Mouse (Mus musculus) neural tube, embryonic 14.5 days (tissue): ENCODE measurements at regions not wholly inside any gene's neighbourhood (a gene's known extent, or its start where the extent isn't known, plus 50 kb on each side); places are given as distances from the start of the nearest gene placed in this dataset.

Experiments
- ATAC-seq: fragments of 200-750 bp; cut with Nextera tagmentation; 2 replicates; pipeline ENCODE4 v1.8.0; 2017; ENCODE audit warnings: low read depth, mild to moderate bottlenecking, moderate TSS enrichment, moderate library complexity
- H3K27ac ChIP-seq: fragments of 300-500 bp; sonication (generic); 2 replicates; pipeline ENCODE4 v1.5.1; 2014; ENCODE audit warnings: low read depth, mild to moderate bottlenecking, control low read depth, low read length, moderate library complexity, mixed read lengths
- H3K27me3 ChIP-seq: fragments of 300-500 bp; sonication (generic); 2 replicates; pipeline ENCODE4 v1.6.1; 2014; ENCODE audit warnings: low read length; ENCODE audit not compliant: control insufficient read depth, insufficient read depth
- H3K36me3 ChIP-seq: fragments of 300-500 bp; sonication (generic); 2 replicates; pipeline ENCODE4 v1.6.1; 2014; ENCODE audit warnings: low read length, mixed read lengths; ENCODE audit not compliant: control insufficient read depth, insufficient read depth
- H3K4me1 ChIP-seq: fragments of 300-500 bp; sonication (generic); 2 replicates; pipeline ENCODE4 v1.6.1; 2014; ENCODE audit warnings: low read length; ENCODE audit not compliant: control insufficient read depth, insufficient read depth
- H3K4me2 ChIP-seq: fragments of 300-500 bp; sonication (generic); 2 replicates; pipeline ENCODE4 v1.6.1; 2014; ENCODE audit warnings: mild to moderate bottlenecking, low read depth, low read length, control low read depth
- H3K4me3 ChIP-seq: fragments of 300-500 bp; sonication (generic); 2 replicates; pipeline ENCODE4 v1.5.1; 2014; ENCODE audit warnings: low read depth, low read length, control low read depth, mixed read lengths
- H3K9ac ChIP-seq: fragments of 300-500 bp; sonication (generic); replicated peaks from 2 replicates; pipeline ENCODE4 v1.6.1; 2014; ENCODE audit warnings: low read depth, mild to moderate bottlenecking, control low read depth, low read length, mixed read lengths
- H3K9me3 ChIP-seq: fragments of 300-500 bp; sonication (generic); 2 replicates; pipeline ENCODE4 v1.6.1; 2016; ENCODE audit warnings: low read length; ENCODE audit not compliant: control insufficient read depth
- WGBS: fragments of 180-500 bp; shearing (Covaris S2); extraction: QIAGEN DNeasy Blood & Tissue Kit; methylation state at CpG from one replicate; pipeline ENCODE4 v1.1.7; 2014; 5-methylcytosine and 5-hydroxymethylcytosine counted together

DNA sequence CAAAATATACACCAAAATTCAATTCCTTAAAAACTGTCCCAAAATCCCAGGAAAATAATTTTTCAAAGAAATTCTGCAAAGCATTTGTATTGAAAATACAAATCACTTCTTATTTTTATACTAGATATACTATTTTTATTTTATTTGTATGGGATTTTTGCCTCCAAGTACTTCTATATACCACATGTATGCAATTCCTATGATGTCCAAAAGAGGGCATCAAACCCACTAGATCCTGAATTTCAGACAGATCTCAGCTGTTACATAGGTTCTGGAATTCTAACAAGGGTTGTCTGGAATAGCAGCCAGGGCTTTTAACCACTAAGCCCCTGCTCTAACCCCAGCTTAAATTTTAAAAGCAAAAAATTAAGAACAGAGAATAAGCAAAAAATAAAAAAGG is 185.2 kb upstream of the Dgkb start:
- Histone ChIP-seq H3K9me3 (no peaks in the 10 kb centered on the region), H3K4me3 (no peak overlapping the region), H3K27ac (no peak overlapping the region), H3K4me2 (no peak overlapping the region), H3K36me3 (no peaks in the 10 kb centered on the region), H3K27me3 (no peaks in the 10 kb centered on the region), H3K4me1 (no peaks in the 10 kb centered on the region), H3K9ac (no peak overlapping the region)
- ATAC-seq = no peak

DNA sequence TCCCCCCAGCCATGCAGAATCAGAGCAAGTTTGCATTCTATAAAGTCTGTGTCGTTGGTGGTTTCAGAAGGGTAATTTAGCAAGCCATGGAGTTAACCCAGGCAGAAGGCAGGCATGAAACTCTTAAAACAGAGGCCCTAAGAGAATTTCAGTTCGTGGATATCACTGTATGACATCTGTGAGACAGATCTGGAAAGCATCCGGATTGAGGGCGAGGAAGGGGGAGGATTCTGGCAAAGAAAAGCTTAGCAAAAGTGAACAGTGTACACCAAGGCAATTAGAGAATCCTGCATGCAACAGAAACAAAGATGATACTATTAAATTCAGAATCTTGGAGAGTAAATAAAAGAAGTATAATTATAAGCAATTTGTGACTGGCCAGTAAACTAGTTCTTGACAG is 184.2 kb upstream of the Dgkb start:
- H3K9me3 ChIP-seq = no peaks in the 10 kb centered on the region
- H3K36me3 ChIP-seq = no peaks in the 10 kb centered on the region
- no peak overlapping the region for H3K9ac ChIP-seq
- no peak overlapping the region for H3K4me3 ChIP-seq
- no peaks in the 10 kb centered on the region for H3K27me3 ChIP-seq
- no peak overlapping the region for H3K27ac ChIP-seq
- no peaks in the 10 kb centered on the region for H3K4me1 ChIP-seq
- no peak overlapping the region for H3K4me2 ChIP-seq
- 74% methylated on average over 4 of the region's 4 CpGs for WGBS
- ATAC-seq = no peak

DNA sequence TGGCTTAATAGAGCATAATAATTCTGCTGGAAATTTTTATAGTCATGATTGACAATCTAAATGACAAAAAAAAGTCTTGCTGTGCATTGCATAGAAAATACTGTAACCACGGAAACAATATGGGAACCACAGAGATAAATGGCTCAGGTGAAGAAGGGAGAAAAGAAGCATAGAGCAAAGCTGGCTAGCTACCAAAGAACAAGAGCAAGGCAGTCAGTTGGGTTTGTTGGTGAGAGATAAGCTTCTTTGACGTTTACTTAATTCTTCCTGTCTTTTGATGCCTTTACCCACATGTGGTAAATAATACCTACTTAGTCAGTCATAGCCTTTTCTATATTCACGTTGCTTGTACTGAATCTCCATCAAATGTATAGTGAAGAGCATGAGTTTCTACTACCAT is 171.3 kb upstream of the Dgkb start:
- no peaks in the 10 kb centered on the region for H3K9me3 ChIP-seq
- 76% methylated on average over 3 of the region's 3 CpGs for WGBS
- no peak for ATAC-seq

DNA sequence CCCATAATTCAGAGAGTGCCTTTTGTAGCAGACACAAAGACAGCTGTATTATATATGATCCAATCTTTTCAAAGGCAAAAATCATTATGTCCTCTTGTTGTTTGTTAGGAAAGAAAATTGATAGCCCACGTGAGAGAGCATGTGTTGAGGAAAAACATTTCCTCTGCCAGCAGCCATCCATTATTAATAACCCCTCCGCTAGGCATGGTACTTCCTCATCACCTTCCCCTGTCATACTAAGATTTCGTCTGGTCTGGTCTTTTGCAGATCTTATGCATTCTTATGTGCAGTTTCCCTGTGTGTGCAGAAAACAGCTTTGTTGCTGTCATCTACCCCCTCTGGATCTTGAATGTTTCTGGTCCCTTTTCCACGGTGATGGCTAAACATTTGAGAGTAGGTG is 164.2 kb upstream of the Dgkb start:
- no peaks in the 10 kb centered on the region for H3K4me1 ChIP-seq
- no peaks in the 10 kb centered on the region for H3K36me3 ChIP-seq
- no peak overlapping the region for H3K4me3 ChIP-seq
- H3K4me2 ChIP-seq = no peak overlapping the region
- H3K27me3 ChIP-seq = no peaks in the 10 kb centered on the region
- H3K9me3 ChIP-seq = no peaks in the 10 kb centered on the region
- 53% methylated on average over 4 of the region's 4 CpGs for WGBS
- peak; percentile 31; the same call in 1 of the 2 replicates for ATAC-seq
- no peak overlapping the region for H3K9ac ChIP-seq
- H3K27ac ChIP-seq = no peak overlapping the region

More for the DNA sequence above, 171.3 kb upstream of the Dgkb start:
- H3K4me1 ChIP-seq = no peaks in the 10 kb centered on the region
- H3K4me3 ChIP-seq = no peak overlapping the region
- no peaks in the 10 kb centered on the region for H3K36me3 ChIP-seq
- H3K27me3 ChIP-seq = no peaks in the 10 kb centered on the region
- no peak overlapping the region for H3K4me2 ChIP-seq
- H3K27ac ChIP-seq = no peak overlapping the region
- H3K9ac ChIP-seq = no peak overlapping the region

DNA sequence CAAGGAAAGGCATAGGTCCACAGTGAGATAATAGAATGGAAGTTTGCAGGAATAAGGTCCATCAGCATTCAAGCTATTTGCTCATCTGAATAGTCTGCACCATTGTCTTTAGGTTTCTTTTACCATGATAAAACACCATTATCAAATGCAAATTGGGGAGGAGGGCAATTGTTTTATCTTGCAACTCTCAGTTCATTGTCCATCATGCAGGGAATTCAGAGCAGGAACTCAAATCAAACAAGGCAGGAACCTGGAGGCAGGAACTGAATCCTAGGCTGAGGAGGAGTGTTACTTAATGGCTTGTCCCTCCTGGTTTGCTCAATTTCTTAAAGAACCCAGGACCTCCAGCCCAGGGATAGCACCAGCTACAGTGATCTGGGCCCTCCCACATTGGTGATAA is 163.3 kb upstream of the Dgkb start:
- H3K9me3 ChIP-seq = no peaks in the 10 kb centered on the region
- ATAC-seq = no peak
- H3K27ac ChIP-seq = no peak overlapping the region
- no peak overlapping the region for H3K4me3 ChIP-seq
- no peaks in the 10 kb centered on the region for H3K4me1 ChIP-seq
- H3K36me3 ChIP-seq = no peaks in the 10 kb centered on the region
- H3K9ac ChIP-seq = no peak overlapping the region
- H3K27me3 ChIP-seq = no peaks in the 10 kb centered on the region
- no peak overlapping the region for H3K4me2 ChIP-seq

DNA sequence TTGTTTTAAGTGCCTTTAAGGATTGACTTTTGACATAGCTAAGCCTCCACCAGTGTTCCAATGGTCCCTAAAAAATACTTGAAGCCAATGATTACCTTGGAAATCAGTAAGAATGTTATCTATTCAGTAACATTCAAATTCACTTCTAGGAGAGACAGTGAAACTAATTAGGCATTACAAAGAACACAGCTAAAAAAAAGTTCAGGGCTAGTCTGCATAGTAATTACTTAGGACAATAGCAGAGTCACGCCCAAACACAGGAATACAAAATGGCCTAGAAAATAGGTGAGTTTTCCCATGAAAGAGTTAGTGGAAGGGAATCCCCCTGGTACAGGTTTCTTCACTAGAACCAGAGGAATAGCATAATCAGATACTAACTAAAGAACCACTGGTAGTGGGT is 157.5 kb upstream of the Dgkb start:
- H3K9me3 ChIP-seq = no peaks in the 10 kb centered on the region
- H3K27me3 ChIP-seq = no peaks in the 10 kb centered on the region
- no peak for ATAC-seq
- no peak overlapping the region for H3K9ac ChIP-seq
- 63% methylated on average over 1 of the region's 1 CpGs for WGBS
- no peak overlapping the region for H3K4me3 ChIP-seq
- H3K36me3 ChIP-seq = no peaks in the 10 kb centered on the region
- H3K27ac ChIP-seq = no peak overlapping the region
- no peak overlapping the region for H3K4me2 ChIP-seq
- H3K4me1 ChIP-seq = no peaks in the 10 kb centered on the region

DNA sequence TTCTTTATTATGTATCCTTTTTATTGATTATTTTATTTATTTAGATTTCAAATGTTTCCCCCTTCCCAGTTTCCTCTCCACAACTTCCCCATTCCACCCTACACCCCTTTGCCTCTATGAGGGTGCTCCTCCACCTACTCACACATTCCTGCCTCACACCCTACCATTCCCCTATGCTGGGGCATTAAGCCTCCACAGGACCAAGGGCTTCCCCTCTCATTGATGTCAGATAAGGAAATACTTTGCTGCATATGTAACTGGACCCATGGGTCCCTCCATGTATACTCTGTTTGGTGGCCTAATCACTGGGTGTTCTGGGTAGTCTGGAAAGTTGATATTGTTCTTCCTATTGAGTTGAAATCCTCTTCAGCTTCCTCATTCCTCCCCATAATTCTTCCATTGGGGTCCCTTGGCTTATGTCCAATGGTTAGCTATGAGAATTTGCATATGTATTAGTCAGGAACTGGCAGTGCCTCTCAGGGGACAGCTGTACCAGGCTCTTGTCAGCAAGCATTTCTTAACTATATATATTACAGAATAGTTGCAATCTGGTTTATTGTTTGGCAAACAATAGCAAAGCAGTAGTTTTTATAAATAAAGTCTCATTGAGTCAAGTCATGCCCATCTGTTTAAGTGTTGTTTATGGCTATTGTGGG is 134.9 kb upstream of the Dgkb start:
- no peak overlapping the region for H3K9ac ChIP-seq
- H3K36me3 ChIP-seq = no peaks in the 10 kb centered on the region
- no peak overlapping the region for H3K4me3 ChIP-seq
- no peak overlapping the region for H3K27ac ChIP-seq
- no peak for ATAC-seq
- H3K4me2 ChIP-seq = no peak overlapping the region
- no peaks in the 10 kb centered on the region for H3K4me1 ChIP-seq
- H3K9me3 ChIP-seq = no peaks in the 10 kb centered on the region
- no peaks in the 10 kb centered on the region for H3K27me3 ChIP-seq

DNA sequence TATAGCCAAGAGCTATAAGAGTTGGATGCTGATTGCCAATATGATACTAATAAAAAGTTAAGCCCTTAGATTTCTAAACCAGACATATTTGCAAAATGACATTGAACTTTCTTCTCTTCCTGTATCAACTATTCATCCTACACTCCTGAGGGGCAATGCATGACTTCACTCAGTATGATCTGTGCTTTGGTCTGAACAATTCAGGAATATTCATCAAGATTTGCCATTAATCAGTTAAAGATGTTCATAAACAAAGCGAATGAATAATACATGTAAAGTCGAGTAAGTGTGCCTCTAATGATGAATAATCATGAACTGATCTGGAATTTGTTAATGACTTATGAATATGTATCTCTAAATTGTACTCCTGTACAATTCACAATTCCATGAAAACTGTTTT is 124.9 kb upstream of the Dgkb start:
- H3K9me3 ChIP-seq = no peaks in the 10 kb centered on the region
- no peak for ATAC-seq
- H3K27ac ChIP-seq = no peak overlapping the region
- no peaks in the 10 kb centered on the region for H3K4me1 ChIP-seq
- 56% methylated on average over 2 of the region's 2 CpGs for WGBS
- no peak overlapping the region for H3K4me2 ChIP-seq
- no peak overlapping the region for H3K9ac ChIP-seq
- no peaks in the 10 kb centered on the region for H3K27me3 ChIP-seq
- no peaks in the 10 kb centered on the region for H3K36me3 ChIP-seq
- no peak overlapping the region for H3K4me3 ChIP-seq
